Mouse (Mus musculus): ENCODE measurements around the gene Cers5. TPM values are rescaled to one million over a fixed set of nuclear protein-coding genes. Genes with fewer than 3 reads are reported as not detected.

Gene Cers5
- total RNA-seq, 1 experiment from 2014 or later, result 61.7 TPM

GRCm38 (mm10) chr15:99724292-99725021 lies 48.2 kb downstream of the Cers5 start:
- DNase-seq, result peak; percentile 79

GRCm38 (mm10) chr15:99723515-99724291 lies 49.0 kb downstream of the Cers5 start:
- DNase-seq, result peak; percentile 82

- no peak for DNase-seq
Measured at GRCm38 (mm10) chr15:99723120-99723514, 49.6 kb downstream of the Cers5 start.

- no peak for DNase-seq
Measured at GRCm38 (mm10) chr15:99721921-99722743, 50.6 kb downstream of the Cers5 start.

- no peak for DNase-seq
Measured at GRCm38 (mm10) chr15:99719865-99720264, 52.8 kb downstream of the Cers5 start.

GRCm38 (mm10) chr15:99718461-99719021 lies 54.1 kb downstream of the Cers5 start:
- no peak for DNase-seq

- peak; percentile 79 for DNase-seq
Measured at GRCm38 (mm10) chr15:99717386-99718334, 55.0 kb downstream of the Cers5 start, which contains the start of gene Gpd1. Gene Gpd1 (plus strand): TSS chr15:99717515.

- no peak for DNase-seq
Measured at GRCm38 (mm10) chr15:99716814-99717213, 55.9 kb downstream of the Cers5 start.

- DNase-seq, result no peak
Measured at GRCm38 (mm10) chr15:99715982-99716746, 56.5 kb downstream of the Cers5 start.

GRCm38 (mm10) chr15:99715361-99715865 lies 57.3 kb downstream of the Cers5 start:
- no peak for DNase-seq

GRCm38 (mm10) chr15:99714858-99715257 lies 57.8 kb downstream of the Cers5 start:
- DNase-seq, result peak; percentile 67

- peak; percentile 54 for DNase-seq
Measured at GRCm38 (mm10) chr15:99714206-99714605, 58.5 kb downstream of the Cers5 start.

- DNase-seq, result no peak
Measured at GRCm38 (mm10) chr15:99713569-99713968, 59.1 kb downstream of the Cers5 start.

- no peak for DNase-seq
Measured at GRCm38 (mm10) chr15:99712666-99713559, 59.8 kb downstream of the Cers5 start.

- no peak for DNase-seq
Measured at GRCm38 (mm10) chr15:99711491-99711890, 61.2 kb downstream of the Cers5 start.

- no peak for DNase-seq
Measured at GRCm38 (mm10) chr15:99710221-99711190, 62.2 kb downstream of the Cers5 start.

- no peak for DNase-seq
Measured at GRCm38 (mm10) chr15:99708176-99708575, 64.5 kb downstream of the Cers5 start.

All from adrenal gland, postnatal 25 days (tissue).